Mouse (Mus musculus): ENCODE data around the gene Igfn1. TPM values are rescaled to one million over a fixed set of nuclear protein-coding genes. Genes with fewer than 3 reads are reported as not detected.

The Igfn1 gene
- polyA plus RNA-seq, 1 experiment: not detected

DNA sequence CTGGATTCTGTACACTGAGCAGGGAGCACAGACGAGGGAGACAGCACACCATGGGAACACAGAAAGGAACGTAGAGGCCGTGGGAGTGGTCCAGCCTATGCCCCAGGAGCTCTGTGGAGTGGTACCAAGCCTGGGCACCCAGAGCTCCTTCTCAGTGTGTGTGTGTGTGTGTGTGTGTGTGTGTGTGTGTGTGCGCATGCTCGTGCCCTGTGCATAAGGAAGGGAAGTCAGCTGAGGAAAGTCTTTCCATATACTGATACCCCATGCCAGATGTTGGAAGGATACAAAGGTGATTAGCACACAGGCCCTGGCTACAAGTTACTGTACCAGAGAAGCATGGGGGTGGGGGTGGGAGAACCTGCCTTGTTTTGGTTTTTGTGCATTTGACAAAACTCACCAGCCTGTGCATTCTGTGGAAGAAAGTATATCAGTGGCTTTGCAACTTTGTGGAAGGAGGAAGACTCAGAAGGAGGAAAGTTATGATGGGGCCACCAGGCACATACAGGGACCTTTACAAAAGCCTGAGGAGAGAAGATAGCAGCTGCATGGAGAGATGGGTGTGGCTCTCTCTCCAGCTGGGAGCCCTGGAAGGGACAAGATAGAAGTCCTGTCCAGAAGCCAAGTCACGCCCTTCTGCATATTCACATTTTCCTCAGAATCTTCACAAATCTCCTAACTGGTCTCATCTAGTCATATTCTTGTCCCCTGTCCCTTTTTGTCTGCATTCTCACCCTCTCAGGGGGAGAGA lies 64.7 kb downstream of the Igfn1 start:
- H3K27me3 ChIP-seq (ENCODE audit: control insufficient read depth, insufficient read depth, low read length): no peaks in the 10 kb centered on the region
- 81% methylated on average over 6 of the region's 6 CpGs for WGBS
- no peak for DNase-seq (ENCODE audit: low read depth in 1 of 2, low spot score in 2 of 2)
- no peaks in the 10 kb centered on the region for H3K36me3 ChIP-seq (ENCODE audit: control insufficient read depth, insufficient read depth, low read length)
- H3K27ac ChIP-seq (ENCODE audit: insufficient read depth, low read length): peak overlapping the region; percentile 61
- no peak for TF ChIP-seq CTCF (IDR thresholded peaks at IDR 0.05; ENCODE audit: extremely low read depth, insufficient read depth, insufficient read length, insufficient replicate concordance)
- no peaks in the 10 kb centered on the region for H3K4me1 ChIP-seq (ENCODE audit: control insufficient read depth, insufficient read depth, insufficient read length)
- no peak overlapping the region for H3K4me3 ChIP-seq (ENCODE audit: extremely low read depth, insufficient read depth, insufficient read length)

- WGBS: 93% methylated on average over 1 of the region's 1 CpGs
- H3K27ac ChIP-seq (ENCODE audit: insufficient read depth, low read length): no peak overlapping the region
- no peaks in the 10 kb centered on the region for H3K4me1 ChIP-seq (ENCODE audit: control insufficient read depth, insufficient read depth, insufficient read length)
- no peak overlapping the region for H3K4me3 ChIP-seq (ENCODE audit: extremely low read depth, insufficient read depth, insufficient read length)
- DNase-seq (ENCODE audit: low read depth in 1 of 2, low spot score in 2 of 2): no peak
- TF ChIP-seq POLR2A (IDR thresholded peaks at IDR 0.05; ENCODE audit: low read depth, low read length) (no peak), CTCF (IDR thresholded peaks at IDR 0.05; ENCODE audit: extremely low read depth, insufficient read depth, insufficient read length, insufficient replicate concordance) (no peak)
- no peaks in the 10 kb centered on the region for H3K27me3 ChIP-seq (ENCODE audit: control insufficient read depth, insufficient read depth, low read length)
- no peaks in the 10 kb centered on the region for H3K36me3 ChIP-seq (ENCODE audit: control insufficient read depth, insufficient read depth, low read length)
These were observed 70.1 kb downstream of the Igfn1 start for GRCm38 (mm10) chr1:135936091-135936490.

DNA sequence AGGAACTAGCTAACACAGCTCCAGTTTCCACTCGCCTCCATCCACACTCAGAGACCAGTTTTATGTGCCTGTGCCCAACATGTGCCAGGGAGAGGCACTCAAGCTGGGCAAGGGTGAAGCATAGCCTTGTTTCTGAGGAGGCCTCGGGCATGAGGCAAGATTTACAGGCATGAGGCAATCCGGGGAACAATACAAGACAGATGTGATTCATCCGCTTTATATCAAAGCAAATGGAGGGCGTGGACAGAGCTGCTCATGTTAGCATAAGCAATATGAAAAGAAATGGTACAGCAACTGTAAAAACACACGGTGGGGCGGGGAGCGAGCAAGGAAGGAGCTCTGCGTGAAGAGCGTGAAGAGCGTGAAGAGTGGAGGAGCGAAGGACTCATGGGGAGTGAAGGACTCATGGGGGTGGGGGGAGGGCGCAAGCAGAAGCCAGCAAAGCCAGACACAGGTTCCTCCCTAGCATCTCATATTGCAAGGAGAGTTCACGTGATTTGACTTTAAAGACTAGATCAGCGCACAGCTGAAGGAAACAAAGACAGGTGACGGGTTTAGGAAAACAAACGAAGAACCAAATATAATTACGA lies 72.3 kb downstream of the Igfn1 start:
- whole genome bisulfite sequencing: 90% methylated on average over 18 of the region's 18 CpGs
- Histone ChIP-seq H3K27ac (ENCODE audit: insufficient read depth, low read length) (no peak overlapping the region), H3K4me3 (ENCODE audit: extremely low read depth, insufficient read depth, insufficient read length) (no peak overlapping the region), H3K36me3 (ENCODE audit: control insufficient read depth, insufficient read depth, low read length) (no peaks in the 10 kb centered on the region), H3K27me3 (ENCODE audit: control insufficient read depth, insufficient read depth, low read length) (no peaks in the 10 kb centered on the region), H3K4me1 (ENCODE audit: control insufficient read depth, insufficient read depth, insufficient read length) (peaks cover 7% of the 10 kb centered on the region; the same call in 1 of the 2 replicates)
- no peak for DNase-seq (ENCODE audit: low read depth in 1 of 2, low spot score in 2 of 2)
- TF ChIP-seq CTCF (IDR thresholded peaks at IDR 0.05; ENCODE audit: extremely low read depth, insufficient read depth, insufficient read length, insufficient replicate concordance): no peak
- no peak for TF ChIP-seq POLR2A (IDR thresholded peaks at IDR 0.05; ENCODE audit: low read depth, low read length)

DNA sequence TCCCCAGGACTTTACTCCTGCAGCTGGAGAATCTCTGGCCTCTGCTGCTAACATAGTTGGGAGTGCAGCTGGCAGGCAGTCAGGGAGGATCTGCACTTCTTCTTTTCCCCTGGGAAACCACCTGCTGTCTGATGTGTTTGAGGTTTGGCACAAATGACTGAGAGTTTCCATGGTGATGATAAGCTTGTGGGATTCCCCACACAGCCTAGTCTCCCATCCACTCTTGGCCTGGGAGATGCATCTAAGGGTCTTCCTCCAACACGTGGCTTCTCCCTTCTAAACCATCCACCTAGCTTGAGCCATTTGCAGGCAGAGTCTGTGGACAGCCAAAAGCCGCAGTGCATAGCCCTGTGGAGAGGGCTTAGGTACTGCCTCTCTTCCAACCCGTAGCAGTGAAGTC lies 76.3 kb downstream of the Igfn1 start:
- TF ChIP-seq POLR2A (IDR thresholded peaks at IDR 0.05; ENCODE audit: low read depth, low read length) (no peak), CTCF (IDR thresholded peaks at IDR 0.05; ENCODE audit: extremely low read depth, insufficient read depth, insufficient read length, insufficient replicate concordance) (no peak)
- Histone ChIP-seq H3K36me3 (ENCODE audit: control insufficient read depth, insufficient read depth, low read length) (no peaks in the 10 kb centered on the region), H3K27me3 (ENCODE audit: control insufficient read depth, insufficient read depth, low read length) (no peaks in the 10 kb centered on the region), H3K27ac (ENCODE audit: insufficient read depth, low read length) (no peak overlapping the region), H3K4me1 (ENCODE audit: control insufficient read depth, insufficient read depth, insufficient read length) (peaks cover 7% of the 10 kb centered on the region; the same call in 1 of the 2 replicates), H3K4me3 (ENCODE audit: extremely low read depth, insufficient read depth, insufficient read length) (no peak overlapping the region)
- 45% methylated on average over 3 of the region's 3 CpGs for WGBS
- DNase-seq (ENCODE audit: low read depth in 1 of 2, low spot score in 2 of 2): no peak

- TF ChIP-seq CTCF (IDR thresholded peaks at IDR 0.05; ENCODE audit: extremely low read depth, insufficient read depth, insufficient read length, insufficient replicate concordance): no peak
- no peak for TF ChIP-seq POLR2A (IDR thresholded peaks at IDR 0.05; ENCODE audit: low read depth, low read length)
- Histone ChIP-seq H3K27ac (ENCODE audit: insufficient read depth, low read length) (no peak overlapping the region), H3K4me3 (ENCODE audit: extremely low read depth, insufficient read depth, insufficient read length) (no peak overlapping the region), H3K27me3 (ENCODE audit: control insufficient read depth, insufficient read depth, low read length) (no peaks in the 10 kb centered on the region; the same call in 1 of the 2 replicates), H3K4me1 (ENCODE audit: control insufficient read depth, insufficient read depth, insufficient read length) (peaks cover 7% of the 10 kb centered on the region; the same call in 1 of the 2 replicates), H3K36me3 (ENCODE audit: control insufficient read depth, insufficient read depth, low read length) (no peaks in the 10 kb centered on the region)
- DNase-seq (ENCODE audit: low read depth in 1 of 2, low spot score in 2 of 2): no peak
- 58% methylated on average over 5 of the region's 5 CpGs for WGBS
These were observed 80.3 kb downstream of the Igfn1 start for GRCm38 (mm10) chr1:135925848-135926247.

DNA sequence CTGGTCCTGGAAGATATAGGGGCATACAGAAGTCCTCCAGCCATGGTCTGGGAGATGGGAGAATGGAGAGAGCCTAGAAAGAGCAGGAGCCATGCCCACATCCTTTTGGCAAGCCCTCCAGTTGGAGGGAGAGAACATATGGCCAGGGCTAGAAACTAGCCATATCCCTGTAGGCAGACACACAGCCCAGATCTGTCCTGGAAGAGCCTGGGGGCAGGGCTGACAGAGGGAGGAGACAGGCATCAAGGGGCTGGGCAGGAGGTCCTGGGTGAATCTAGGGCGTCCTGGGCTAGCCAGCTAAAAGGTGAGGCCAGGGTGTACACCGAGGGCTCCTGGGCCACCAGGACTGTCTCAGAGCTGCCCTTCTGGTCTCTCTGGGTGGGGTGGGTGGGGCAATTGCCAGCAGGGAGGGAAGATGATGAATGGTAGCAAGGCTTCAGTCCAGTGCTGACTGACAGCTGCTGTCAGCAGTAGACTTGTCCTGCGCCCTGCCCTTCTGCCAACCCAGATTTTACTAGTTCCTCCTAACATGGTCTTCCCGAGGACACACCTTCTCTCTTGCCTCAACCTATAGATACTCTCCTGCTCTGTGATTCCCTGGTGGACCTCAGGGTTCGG lies 81.7 kb downstream of the Igfn1 start:
- no peak overlapping the region for H3K4me3 ChIP-seq (ENCODE audit: extremely low read depth, insufficient read depth, insufficient read length)
- no peaks in the 10 kb centered on the region; the same call in 1 of the 2 replicates for H3K27me3 ChIP-seq (ENCODE audit: control insufficient read depth, insufficient read depth, low read length)
- TF ChIP-seq CTCF (IDR thresholded peaks at IDR 0.05; ENCODE audit: extremely low read depth, insufficient read depth, insufficient read length, insufficient replicate concordance) (no peak), POLR2A (IDR thresholded peaks at IDR 0.05; ENCODE audit: low read depth, low read length) (no peak)
- H3K27ac ChIP-seq (ENCODE audit: insufficient read depth, low read length): no peak overlapping the region
- H3K4me1 ChIP-seq (ENCODE audit: control insufficient read depth, insufficient read depth, insufficient read length): peaks cover under 1% of the 10 kb centered on the region; the same call in 1 of the 2 replicates
- DNase-seq (ENCODE audit: low read depth in 1 of 2, low spot score in 2 of 2): no peak
- 76% methylated on average over 5 of the region's 5 CpGs for WGBS
- H3K36me3 ChIP-seq (ENCODE audit: control insufficient read depth, insufficient read depth, low read length): no peaks in the 10 kb centered on the region
